Mouse (Mus musculus) lung, postnatal 0 days (tissue): ENCODE data around the gene Sned1. TPM values are rescaled to one million over a fixed set of nuclear protein-coding genes. Genes with fewer than 3 reads are reported as not detected.
"Not testable (repeated sequence)": the region's sequence is repeated elsewhere in the genome, so short reads cannot be mapped to it uniquely, and the experiment has no call there.

Source experiments
- ATAC-seq: fragments of 200-750 bp; cut with Nextera tagmentation; 2 replicates; pipeline ENCODE4 v1.8.0; 2017; ENCODE audit warnings: moderate library complexity
- DNase-seq: peaks from one replicate; pipeline ENCODE4 v3.0.0-alpha.2; 2016; ENCODE audit warnings: low spot score
- H3K27ac ChIP-seq: fragments of 300-500 bp; sonication (generic); 2 replicates; pipeline ENCODE4 v1.5.1; 2014; ENCODE audit warnings: antibody characterized with exemption, mild to moderate bottlenecking, low read length, mixed read lengths
- H3K27me3 ChIP-seq: fragments of 300-500 bp; sonication (generic); replicated peaks from 2 replicates; pipeline ENCODE4 v1.6.1; 2014; ENCODE audit warnings: low read length, mixed read lengths; ENCODE audit not compliant: insufficient read depth
- H3K36me3 ChIP-seq: fragments of 300-500 bp; sonication (generic); 2 replicates; pipeline ENCODE4 v1.6.1; 2014; ENCODE audit warnings: low read length, mixed read lengths; ENCODE audit not compliant: insufficient read depth
- H3K4me1 ChIP-seq: fragments of 300-500 bp; sonication (generic); 2 replicates; pipeline ENCODE4 v1.6.1; 2014; ENCODE audit warnings: antibody characterized with exemption, low read depth, low read length, mixed read lengths; ENCODE audit not compliant: insufficient read depth
- H3K4me2 ChIP-seq: fragments of 300-500 bp; sonication (generic); replicated peaks from 2 replicates; pipeline ENCODE4 v1.6.1; 2014; ENCODE audit warnings: low read depth, mild to moderate bottlenecking, low read length, moderate library complexity, mixed read lengths
- H3K4me3 ChIP-seq: fragments of 300-500 bp; sonication (generic); 2 replicates; pipeline ENCODE4 v1.5.1; 2014; ENCODE audit warnings: low read depth, low read length
- H3K9ac ChIP-seq: fragments of 300-500 bp; sonication (generic); replicated peaks from 2 replicates; pipeline ENCODE4 v1.6.1; 2014; ENCODE audit warnings: low read depth, mild to moderate bottlenecking
- H3K9me3 ChIP-seq: fragments of 300-500 bp; sonication (generic); 2 replicates; pipeline ENCODE4 v1.6.1; 2016; ENCODE audit warnings: low read length, mixed read lengths
- CTCF ChIP-seq: IDR thresholded peaks from 2 replicates; pipeline ENCODE4 v1.5.1; 2016; ENCODE audit warnings: antibody characterized with exemption, mild to moderate bottlenecking
- EP300 ChIP-seq: IDR thresholded peaks from 2 replicates; pipeline ENCODE4 v1.6.1; 2016; ENCODE audit warnings: antibody characterized with exemption, mild to moderate bottlenecking, control low read depth
- WGBS: fragments of 180-500 bp; shearing (Covaris S2); extraction: QIAGEN DNeasy Blood & Tissue Kit; methylation state at CpG from one replicate; pipeline ENCODE4 v1.1.7; 2014; 5-methylcytosine and 5-hydroxymethylcytosine counted together
- polyA plus RNA-seq: library from polyadenylated mRNA; unstranded; fragments of >200 nt; fragmentation: Nextera tagmentation; extraction: Ambion mirVana; gene quantifications from 2 replicates; pipeline ENCODE4 v1.2.1, GENCODE M21; 2015

Gene Sned1
- polyA plus RNA-seq, 1 experiment from 2014 or later: 8.4 TPM

GRCm38 (mm10) chr1:93290956-93291355, 55.3 kb downstream of the Sned1 start:
- Histone ChIP-seq H3K27me3 (no peaks in the 10 kb centered on the region), H3K27ac (no peak overlapping the region), H3K4me1 (no peaks in the 10 kb centered on the region), H3K9ac (no peak overlapping the region), H3K4me3 (no peak overlapping the region), H3K36me3 (peaks cover under 1% of the 10 kb centered on the region; the same call in 1 of the 2 replicates), H3K4me2 (no peak overlapping the region), H3K9me3 (no peaks in the 10 kb centered on the region)
- WGBS: 63% methylated on average over 4 of the region's 4 CpGs
- no peak for ATAC-seq
- no peak for DNase-seq
- TF ChIP-seq EP300 (no peak), CTCF (no peak)

DNA sequence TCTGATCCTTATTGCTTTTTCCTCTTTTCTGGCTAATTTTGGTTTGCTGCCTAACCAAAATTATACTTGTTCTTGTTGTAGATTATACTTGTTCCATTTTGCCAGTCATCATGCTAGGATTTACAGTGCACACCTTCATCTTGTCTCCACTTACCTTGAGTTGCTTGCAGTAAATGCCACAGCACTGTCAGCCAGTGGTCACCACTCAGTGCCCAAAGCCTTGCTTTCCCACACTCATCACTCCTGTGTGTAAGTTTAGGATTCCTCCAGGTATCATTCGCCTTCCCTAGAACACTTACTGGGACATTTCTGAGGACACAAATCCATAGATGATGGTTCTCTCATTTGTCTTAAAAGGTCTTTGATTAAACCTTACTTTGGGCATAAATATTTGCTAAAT, 56.0 kb downstream of the Sned1 start:
- DNase-seq (no peak), ATAC-seq (no peak)
- 96% methylated on average over 1 of the region's 1 CpGs for WGBS

GRCm38 (mm10) chr1:93292006-93292405, 56.4 kb downstream of the Sned1 start:
- ATAC-seq: no peak
- Histone ChIP-seq H3K36me3 (no peaks in the 10 kb centered on the region; the same call in 1 of the 2 replicates), H3K4me3 (no peak overlapping the region), H3K9ac (no peak overlapping the region), H3K4me2 (no peak overlapping the region), H3K4me1 (no peaks in the 10 kb centered on the region), H3K27me3 (no peaks in the 10 kb centered on the region), H3K27ac (no peak overlapping the region), H3K9me3 (no peaks in the 10 kb centered on the region)
- TF ChIP-seq EP300: no peak
- TF ChIP-seq CTCF: no peak
- 77% methylated on average over 8 of the region's 8 CpGs for WGBS
- DNase-seq: no peak

More for the DNA sequence above, 56.0 kb downstream of the Sned1 start:
- Histone ChIP-seq H3K4me1 (no peaks in the 10 kb centered on the region), H3K4me2 (no peak overlapping the region), H3K27me3 (no peaks in the 10 kb centered on the region), H3K9ac (no peak overlapping the region), H3K9me3 (no peaks in the 10 kb centered on the region), H3K4me3 (no peak overlapping the region), H3K27ac (no peak overlapping the region), H3K36me3 (no peaks in the 10 kb centered on the region; the same call in 1 of the 2 replicates)
- TF ChIP-seq EP300: no peak
- no peak for TF ChIP-seq CTCF

DNA sequence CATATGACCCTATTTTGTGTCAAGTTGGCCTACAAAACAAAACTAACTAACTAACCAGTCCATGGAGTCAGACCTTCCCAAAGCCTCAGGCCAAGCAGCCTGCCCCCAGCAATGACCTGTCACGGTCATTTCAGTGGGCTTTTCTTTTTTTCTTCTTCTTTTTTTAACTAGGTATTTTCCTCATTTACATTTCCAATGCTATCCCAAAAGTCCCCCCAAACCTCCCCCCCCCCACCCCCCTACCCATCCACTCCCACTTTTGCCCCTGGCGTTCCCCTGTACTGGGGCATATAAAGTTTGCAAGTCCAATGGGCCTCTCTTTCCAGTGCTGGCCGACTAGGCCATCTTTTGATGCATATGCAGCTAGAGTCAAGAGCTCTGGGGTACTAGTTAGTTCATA, 58.9 kb downstream of the Sned1 start:
- 72% methylated on average over 3 of the region's 3 CpGs for WGBS
- not testable (repeated sequence) for H3K27me3 ChIP-seq, H3K9me3 ChIP-seq, H3K4me2 ChIP-seq, ATAC-seq, H3K4me1 ChIP-seq, DNase-seq, H3K4me3 ChIP-seq, H3K9ac ChIP-seq, H3K27ac ChIP-seq
- peaks cover 12% of the 10 kb centered on the region; the same call in 1 of the 2 replicates for H3K36me3 ChIP-seq

GRCm38 (mm10) chr1:93299791-93300190, 64.2 kb downstream of the Sned1 start:
- Histone ChIP-seq H3K4me2 (no peak overlapping the region), H3K27ac (peak overlapping the region; percentile 57), H3K4me1 (peaks cover 2% of the 10 kb centered on the region; the same call in 1 of the 2 replicates), H3K36me3 (peaks cover 18% of the 10 kb centered on the region; the same call in 1 of the 2 replicates), H3K27me3 (no peaks in the 10 kb centered on the region), H3K9me3 (no peaks in the 10 kb centered on the region), H3K4me3 (no peak overlapping the region), H3K9ac (no peak overlapping the region)
- TF ChIP-seq CTCF: no peak
- peak; percentile 55; the same call in 1 of the 2 replicates for TF ChIP-seq EP300
- ATAC-seq (peak; percentile 89), DNase-seq (peak; percentile 73)
- WGBS: 72% methylated on average over 4 of the region's 4 CpGs

GRCm38 (mm10) chr1:93300578-93300977, 64.9 kb downstream of the Sned1 start:
- peaks cover 18% of the 10 kb centered on the region; the same call in 1 of the 2 replicates for H3K36me3 ChIP-seq
- TF ChIP-seq CTCF: no peak
- TF ChIP-seq EP300: no peak
- ATAC-seq (peak; percentile 48), DNase-seq (peak; percentile 5)
- no peaks in the 10 kb centered on the region for H3K27me3 ChIP-seq
- H3K4me3 ChIP-seq: no peak overlapping the region
- H3K4me1 ChIP-seq: peaks cover 5% of the 10 kb centered on the region; the same call in 1 of the 2 replicates
- WGBS: 71% methylated on average over 3 of the region's 3 CpGs
- H3K9me3 ChIP-seq: no peaks in the 10 kb centered on the region
- H3K9ac ChIP-seq: no peak overlapping the region
- peak overlapping the region; percentile 57 for H3K27ac ChIP-seq
- no peak overlapping the region for H3K4me2 ChIP-seq
